Mouse (Mus musculus): ENCODE measurements around the gene Olfr1141.

The Olfr1141 gene

GRCm38 (mm10) chr2:87753891-87754290, at the start of gene Olfr1141:
Gene Olfr1141, minus strand, starts transcription at chr2:87753991.
- DNase-seq (ENCODE audit: low read depth, low spot score) = no peak
- H3K36me3 ChIP-seq (ENCODE audit: control insufficient read depth, insufficient read depth, low read length, poor library complexity, severe bottlenecking) = no peaks in the 10 kb centered on the region
- H3K27me3 ChIP-seq (ENCODE audit: control insufficient read depth, insufficient read depth, low read length, poor library complexity, severe bottlenecking) = no peaks in the 10 kb centered on the region

GRCm38 (mm10) chr2:87800292-87800691, 46.5 kb upstream of the Olfr1141 start, which contains the start of gene Olfr1143:
Gene Olfr1143, plus strand, starts transcription at chr2:87800592.
- no peak for DNase-seq (ENCODE audit: low read depth, low spot score)
- Histone ChIP-seq H3K36me3 (ENCODE audit: control insufficient read depth, insufficient read depth, low read length, poor library complexity, severe bottlenecking) (no peaks in the 10 kb centered on the region), H3K27me3 (ENCODE audit: control insufficient read depth, insufficient read depth, low read length, poor library complexity, severe bottlenecking) (no peaks in the 10 kb centered on the region)

GRCm38 (mm10) chr2:87779183-87779582, 25.4 kb upstream of the Olfr1141 start, which contains the start of gene Olfr152:
Gene Olfr152, plus strand, starts transcription at chr2:87779483.
- no peak for DNase-seq (ENCODE audit: low read depth, low spot score)
- no peaks in the 10 kb centered on the region for H3K27me3 ChIP-seq (ENCODE audit: control insufficient read depth, insufficient read depth, low read length, poor library complexity, severe bottlenecking)

GRCm38 (mm10) chr2:87776143-87776542, 22.4 kb upstream of the Olfr1141 start:
- DNase-seq (ENCODE audit: low read depth, low spot score) = no peak
- Histone ChIP-seq H3K27me3 (ENCODE audit: control insufficient read depth, insufficient read depth, low read length, poor library complexity, severe bottlenecking) (no peaks in the 10 kb centered on the region), H3K36me3 (ENCODE audit: control insufficient read depth, insufficient read depth, low read length, poor library complexity, severe bottlenecking) (no peaks in the 10 kb centered on the region)

More at GRCm38 (mm10) chr2:87779183-87779582, 25.4 kb upstream of the Olfr1141 start, which contains the start of gene Olfr152:
- no peaks in the 10 kb centered on the region for H3K36me3 ChIP-seq (ENCODE audit: control insufficient read depth, insufficient read depth, low read length, poor library complexity, severe bottlenecking)

- no peaks in the 10 kb centered on the region for H3K27me3 ChIP-seq (ENCODE audit: control insufficient read depth, insufficient read depth, low read length, poor library complexity, severe bottlenecking)
- DNase-seq (ENCODE audit: low read depth, low spot score) = no peak
- H3K36me3 ChIP-seq (ENCODE audit: control insufficient read depth, insufficient read depth, low read length, poor library complexity, severe bottlenecking) = no peaks in the 10 kb centered on the region
Observed at GRCm38 (mm10) chr2:87743452-87743851, 10.3 kb downstream of the Olfr1141 start, which contains the start of gene Olfr1140. Gene Olfr1140, plus strand, starts transcription at chr2:87743752.

DNA sequence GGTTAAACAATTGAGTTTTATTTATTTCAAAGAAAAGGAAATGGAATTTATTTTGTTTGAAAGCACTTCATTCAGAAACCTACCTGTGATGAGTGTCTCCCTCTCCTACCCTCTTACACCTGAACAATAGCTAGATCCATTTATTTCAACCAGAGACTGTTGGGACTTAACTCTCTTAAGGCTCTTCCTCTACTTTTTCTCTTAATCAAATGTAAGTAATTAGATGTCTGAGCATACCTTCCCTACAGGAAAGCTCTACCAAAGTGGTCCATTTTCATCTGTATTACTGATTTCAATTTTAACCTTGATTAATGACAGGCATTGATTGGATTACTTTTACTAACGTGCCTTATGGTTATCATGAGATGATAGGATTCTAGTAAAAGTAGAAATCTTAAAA, 13.9 kb downstream of the Olfr1141 start, which contains the start of gene Olfr1138:
Olfr1138 (minus strand) TSS at position 101 of the 400 bp plus-strand sequence.
- DNase-seq (ENCODE audit: low read depth, low spot score) = no peak
- Histone ChIP-seq H3K36me3 (ENCODE audit: control insufficient read depth, insufficient read depth, low read length, poor library complexity, severe bottlenecking) (no peaks in the 10 kb centered on the region), H3K27me3 (ENCODE audit: control insufficient read depth, insufficient read depth, low read length, poor library complexity, severe bottlenecking) (no peaks in the 10 kb centered on the region)

GRCm38 (mm10) chr2:87713079-87713478, 40.7 kb downstream of the Olfr1141 start, which contains the start of gene Olfr1137:
Gene Olfr1137, minus strand, starts transcription at chr2:87713179.
- H3K27me3 ChIP-seq (ENCODE audit: control insufficient read depth, insufficient read depth, low read length, poor library complexity, severe bottlenecking) = no peaks in the 10 kb centered on the region
- no peak for DNase-seq (ENCODE audit: low read depth, low spot score)
- H3K36me3 ChIP-seq (ENCODE audit: control insufficient read depth, insufficient read depth, low read length, poor library complexity, severe bottlenecking) = no peaks in the 10 kb centered on the region

All from splenic B cell, adult 2 months (primary cell).